Mouse (Mus musculus) MEL (cell line): ENCODE measurements around the gene Snca. TPM values are rescaled to one million over a fixed set of nuclear protein-coding genes. Genes with fewer than 3 reads are reported as not detected.

Source experiments
- DNase-seq: peaks from one replicate; pipeline ENCODE4 v3.0.0; 2011; ENCODE audit warnings: low read depth, low spot score
- H3K27ac ChIP-seq: 2 replicates; pipeline ENCODE4 v1.5.1; 2012; ENCODE audit warnings: low read depth, mild to moderate bottlenecking, control low read depth, low read length, moderate library complexity; ENCODE audit not compliant: control insufficient read depth
- H3K27me3 ChIP-seq, 2 experiments: fragments of 150-350 bp in 1 of 2; sonication (generic) in 1 of 2; 2 replicates each; pipeline ENCODE4 v1.6.1; 2012; ENCODE audit warnings: low read length in 2 of 2, mild to moderate bottlenecking in 2 of 2, improper control_type of control experiment in 1 of 2, moderate library complexity in 1 of 2; ENCODE audit not compliant: insufficient read depth in 2 of 2, control insufficient read depth in 1 of 2
- H3K36me3 ChIP-seq, 2 experiments: 2 replicates each; pipeline ENCODE4 v1.6.1; 2012 to 2014; ENCODE audit warnings: low read length in 2 of 2, improper control_type of control experiment in 1 of 2, inconsistent platforms in 1 of 2, mild to moderate bottlenecking in 1 of 2; ENCODE audit not compliant: insufficient read depth in 2 of 2, control insufficient read depth in 1 of 2
- H3K4me1 ChIP-seq, 2 experiments: fragments of 150-350 bp in 1 of 2; sonication (generic) in 1 of 2; 2 replicates each; pipeline ENCODE4 v1.6.1; 2012; ENCODE audit warnings: low read length in 2 of 2, improper control_type of control experiment in 1 of 2, mild to moderate bottlenecking in 1 of 2; ENCODE audit not compliant: insufficient read depth in 2 of 2, control insufficient read depth in 1 of 2
- H3K4me3 ChIP-seq, 2 experiments: fragments of 150-350 bp in 1 of 2; sonication (generic) in 1 of 2; 2 replicates each; pipeline ENCODE4 v1.5.1; 2012; ENCODE audit warnings: low read depth in 2 of 2, low read length in 2 of 2, mild to moderate bottlenecking in 2 of 2, moderate library complexity in 2 of 2, control low read depth in 1 of 2, improper control_type of control experiment in 1 of 2; ENCODE audit not compliant: control insufficient read depth in 1 of 2, insufficient read depth in 1 of 2
- H3K79me2 ChIP-seq: 2 replicates; pipeline ENCODE4 v1.6.1; 2012; ENCODE audit warnings: mild to moderate bottlenecking, low read length, moderate library complexity; ENCODE audit not compliant: control insufficient read depth, poor library complexity, insufficient read depth
- H3K9ac ChIP-seq: 2 replicates; pipeline ENCODE4 v1.6.1; 2012; ENCODE audit warnings: low read depth, mild to moderate bottlenecking, control low read depth, low read length, moderate library complexity; ENCODE audit not compliant: control insufficient read depth, poor library complexity, severe bottlenecking
- H3K9me3 ChIP-seq: fragments of 150-350 bp; sonication (generic); replicated peaks from 2 replicates; pipeline ENCODE4 v1.6.1; 2012; ENCODE audit warnings: mild to moderate bottlenecking, low read length, improper control_type of control experiment, moderate library complexity; ENCODE audit not compliant: insufficient read depth
- BHLHE40 ChIP-seq: IDR thresholded peaks from 2 replicates; pipeline ENCODE4 v1.6.1; 2012; ENCODE audit warnings: low read depth, mild to moderate bottlenecking, inconsistent platforms, low read length, improper control_type of control experiment, borderline replicate concordance
- CHD1 ChIP-seq: IDR thresholded peaks from 2 replicates; pipeline ENCODE4 v1.6.1; 2012; ENCODE audit warnings: low read depth, mild to moderate bottlenecking, inconsistent platforms, low read length, improper control_type of control experiment
- CHD2 ChIP-seq: IDR thresholded peaks from 2 replicates; pipeline ENCODE4 v1.6.1; 2011; ENCODE audit warnings: low read length, improper control_type of control experiment
- CTCF ChIP-seq, 3 experiments: IDR thresholded peaks in 2 of 3; conservative IDR thresholded peaks in 1 of 3; 2 replicates each; pipeline ENCODE4 v1.5.1; 2011 to 2012; ENCODE audit warnings: low read length in 3 of 3, low read depth in 2 of 3, mild to moderate bottlenecking in 2 of 3, improper control_type of control experiment in 1 of 3, inconsistent platforms in 1 of 3, mixed read lengths in 1 of 3, moderate library complexity in 1 of 3; ENCODE audit not compliant: control insufficient read depth in 1 of 3, insufficient read depth in 1 of 3, poor library complexity in 1 of 3, severe bottlenecking in 1 of 3
- E2F4 ChIP-seq: IDR thresholded peaks from 2 replicates; pipeline ENCODE4 v1.6.1; 2011; ENCODE audit warnings: low read depth, low read length, improper control_type of control experiment, borderline replicate concordance
- EP300 ChIP-seq, 2 experiments: IDR thresholded peaks; 2 replicates each; pipeline ENCODE4 v1.6.1; 2011; ENCODE audit warnings: improper control_type of control experiment in 2 of 2, low read length in 2 of 2, low read depth in 1 of 2, mild to moderate bottlenecking in 1 of 2
- ETS1 ChIP-seq: IDR thresholded peaks from 2 replicates; pipeline ENCODE4 v1.6.1; 2012; ENCODE audit warnings: low read depth, mild to moderate bottlenecking, inconsistent platforms, low read length, improper control_type of control experiment, moderate library complexity
- KAT2A ChIP-seq: conservative IDR thresholded peaks from 2 replicates; pipeline ENCODE4 v1.6.1; 2012; ENCODE audit warnings: low read depth, low read length, improper control_type of control experiment, inconsistent platforms
- MAFK ChIP-seq: IDR thresholded peaks from 2 replicates; pipeline ENCODE4 v1.6.1; 2011; ENCODE audit warnings: low read depth, mild to moderate bottlenecking, low read length, improper control_type of control experiment, borderline replicate concordance
- MAX ChIP-seq: IDR thresholded peaks from 2 replicates; pipeline ENCODE4 v1.6.1; 2011; ENCODE audit warnings: low read length, improper control_type of control experiment
- MXI1 ChIP-seq: IDR thresholded peaks from 2 replicates; pipeline ENCODE4 v1.6.1; 2011; ENCODE audit warnings: mild to moderate bottlenecking, low read depth, low read length, improper control_type of control experiment
- NELFE ChIP-seq: IDR thresholded peaks from 2 replicates; pipeline ENCODE4 v1.6.1; 2011; ENCODE audit warnings: low read depth, low read length, improper control_type of control experiment
- NRF1 ChIP-seq: IDR thresholded peaks from 2 replicates; pipeline ENCODE4 v1.6.1; 2014; ENCODE audit warnings: low read depth, mild to moderate bottlenecking, inconsistent platforms, low read length, improper control_type of control experiment, moderate library complexity; ENCODE audit not compliant: poor library complexity, insufficient read depth, severe bottlenecking
- RAD21 ChIP-seq: IDR thresholded peaks from 2 replicates; pipeline ENCODE4 v1.6.1; 2011; ENCODE audit warnings: mild to moderate bottlenecking, low read depth, low read length, improper control_type of control experiment
- SIN3A ChIP-seq: IDR thresholded peaks from 2 replicates; pipeline ENCODE4 v1.6.1; 2012; ENCODE audit warnings: low read length, improper control_type of control experiment, inconsistent platforms
- TAL1 ChIP-seq: IDR thresholded peaks from 2 replicates; pipeline ENCODE4 v1.6.1; 2012; ENCODE audit warnings: mild to moderate bottlenecking, inconsistent platforms, low read length, moderate library complexity, mixed read lengths
- TBP ChIP-seq: IDR thresholded peaks from 2 replicates; pipeline ENCODE4 v1.8.0; 2011; ENCODE audit warnings: low read depth, low read length, improper control_type of control experiment
- TCF12 ChIP-seq: IDR thresholded peaks from 2 replicates; pipeline ENCODE4 v1.6.1; 2014; ENCODE audit warnings: low read depth, mild to moderate bottlenecking, inconsistent platforms, low read length, improper control_type of control experiment, moderate library complexity
- UBTF ChIP-seq: IDR thresholded peaks from 2 replicates; pipeline ENCODE4 v1.6.1; 2012; ENCODE audit warnings: low read depth, mild to moderate bottlenecking, inconsistent platforms, low read length, improper control_type of control experiment, moderate library complexity, borderline replicate concordance; ENCODE audit not compliant: insufficient read depth
- USF1 ChIP-seq: IDR thresholded peaks from 2 replicates; pipeline ENCODE4 v1.6.1; 2014; ENCODE audit warnings: low read depth, mild to moderate bottlenecking, inconsistent platforms, low read length, improper control_type of control experiment, moderate library complexity
- ZC3H11A ChIP-seq: IDR thresholded peaks from 2 replicates; pipeline ENCODE4 v1.6.1; 2012; ENCODE audit warnings: low read depth, mild to moderate bottlenecking, inconsistent platforms, low read length, improper control_type of control experiment
- ZMIZ1 ChIP-seq: IDR thresholded peaks from 2 replicates; pipeline ENCODE4 v1.6.1; 2012; ENCODE audit warnings: low read depth, mild to moderate bottlenecking, inconsistent platforms, low read length, improper control_type of control experiment, moderate library complexity
- ZNF384 ChIP-seq: IDR thresholded peaks from 2 replicates; pipeline ENCODE4 v1.6.1; 2012; ENCODE audit warnings: low read depth, mild to moderate bottlenecking, inconsistent platforms, low read length, improper control_type of control experiment
- polyA plus RNA-seq, 2 experiments: library from polyadenylated mRNA; stranded (reverse) in 1 of 2; unstranded in 1 of 2; fragments of >175 nt in 1 of 2; fragments of >200 nt in 1 of 2; gene quantifications; 2 replicates each; pipeline versions ENCODE4 v1.2.1 to v1.2.4; 2012; ENCODE audit warnings: low replicate concordance in 2 of 2, low read depth in 1 of 2; ENCODE audit not compliant: insufficient read length in 2 of 2, insufficient read depth in 1 of 2, missing spikeins in 1 of 2
- total RNA-seq: library from RNA; depleted of rRNA; stranded (reverse); fragments of 300-350 nt; gene quantifications from 2 replicates; pipeline ENCODE4 v1.2.3, GENCODE M21; 2012

The Snca gene
- total and polyA plus RNA-seq, 3 experiments = 46.0 to 47.5 TPM; not detected in 1

GRCm38 (mm10) chr6:60771899-60772298, 57.8 kb downstream of the Snca start:
- Histone ChIP-seq H3K4me1 (no peaks in the 10 kb centered on the region; a peak in 1 of 4 replicates), H3K9me3 (no peaks in the 10 kb centered on the region), H3K27ac (no peak overlapping the region), H3K9ac (no peak overlapping the region), H3K79me2 (no peaks in the 10 kb centered on the region), H3K36me3 (no peaks in the 10 kb centered on the region; a peak in 2 of 4 replicates), H3K4me3 (no peak overlapping the region), H3K27me3 (no peaks in the 10 kb centered on the region)
- DNase-seq = no peak
- TF ChIP-seq TAL1 (no peak), KAT2A (no peak), CHD1 (no peak), NELFE (no peak), ZMIZ1 (no peak), ETS1 (no peak), CTCF (IDR thresholded peaks at IDR 0.05 in 2 of 3, conservative IDR thresholded peaks at IDR 0.05 in 1 of 3; ENCODE audit: control insufficient read depth in 1 of 3, insufficient read depth in 1 of 3, low read depth in 2 of 3, low read length in 3 of 3, poor library complexity in 1 of 3, severe bottlenecking in 1 of 3) (no peak), RAD21 (no peak), CHD2 (no peak), EP300 (IDR thresholded peaks at IDR 0.05; ENCODE audit: low read depth in 1 of 2, low read length in 2 of 2) (no peak), E2F4 (no peak), TBP (no peak)

- TF ChIP-seq ZNF384 (no peak), MAFK (no peak), NRF1 (no peak)
- Histone ChIP-seq H3K9ac (no peak overlapping the region), H3K27me3 (no peaks in the 10 kb centered on the region), H3K79me2 (no peaks in the 10 kb centered on the region), H3K9me3 (no peaks in the 10 kb centered on the region), H3K4me1 (no peaks in the 10 kb centered on the region; a peak in 1 of 4 replicates), H3K27ac (no peak overlapping the region), H3K36me3 (no peaks in the 10 kb centered on the region; a peak in 2 of 4 replicates), H3K4me3 (no peak overlapping the region)
- DNase-seq = no peak
These were observed 64.0 kb downstream of the Snca start for GRCm38 (mm10) chr6:60765696-60766095.

DNA sequence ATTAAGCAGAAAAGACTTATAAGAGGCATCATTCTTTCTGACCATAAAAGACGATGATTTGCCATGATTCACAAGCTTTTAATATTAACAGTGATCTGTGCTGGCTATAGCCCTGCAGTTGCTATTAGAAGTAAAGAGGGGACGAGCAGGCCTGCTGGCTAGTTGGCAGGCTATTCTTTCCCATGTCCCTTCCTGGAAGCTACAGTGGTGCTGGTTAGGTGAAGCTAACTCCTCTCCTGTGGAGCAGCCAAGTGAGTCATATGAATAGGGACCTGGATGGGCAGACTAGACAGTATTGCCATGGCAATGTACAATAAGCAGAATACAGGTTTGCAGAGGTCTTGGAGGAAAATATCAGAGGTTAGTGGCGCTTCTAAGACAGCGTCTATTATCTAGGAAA, 66.8 kb downstream of the Snca start:
- TF ChIP-seq MXI1 (no peak), NELFE (no peak), CTCF (IDR thresholded peaks at IDR 0.05 in 2 of 3, conservative IDR thresholded peaks at IDR 0.05 in 1 of 3; ENCODE audit: control insufficient read depth in 1 of 3, insufficient read depth in 1 of 3, low read depth in 2 of 3, low read length in 3 of 3, poor library complexity in 1 of 3, severe bottlenecking in 1 of 3) (no peak), UBTF (no peak), ZC3H11A (no peak), E2F4 (no peak), ETS1 (no peak), NRF1 (no peak), ZNF384 (no peak), SIN3A (no peak), MAX (no peak), BHLHE40 (no peak), KAT2A (no peak), USF1 (no peak), CHD1 (no peak), TCF12 (no peak)

More for the DNA sequence above, 66.8 kb downstream of the Snca start:
- Histone ChIP-seq H3K4me3 (no peak overlapping the region), H3K27ac (no peak overlapping the region), H3K9ac (no peak overlapping the region), H3K79me2 (no peaks in the 10 kb centered on the region), H3K9me3 (no peaks in the 10 kb centered on the region), H3K4me1 (no peaks in the 10 kb centered on the region), H3K27me3 (no peaks in the 10 kb centered on the region), H3K36me3 (no peaks in the 10 kb centered on the region; a peak in 1 of 4 replicates)
- DNase-seq = no peak
